Mouse (Mus musculus) spleen, postnatal 4 days (tissue): Measurements from ENCODE around the gene Tnpo1.

Experiments used
- DNase-seq, 2 experiments: peaks; one replicate each; pipeline ENCODE4 v3.0.0; 2022; ENCODE audit warnings: low spot score in 2 of 2

The Tnpo1 gene

DNA sequence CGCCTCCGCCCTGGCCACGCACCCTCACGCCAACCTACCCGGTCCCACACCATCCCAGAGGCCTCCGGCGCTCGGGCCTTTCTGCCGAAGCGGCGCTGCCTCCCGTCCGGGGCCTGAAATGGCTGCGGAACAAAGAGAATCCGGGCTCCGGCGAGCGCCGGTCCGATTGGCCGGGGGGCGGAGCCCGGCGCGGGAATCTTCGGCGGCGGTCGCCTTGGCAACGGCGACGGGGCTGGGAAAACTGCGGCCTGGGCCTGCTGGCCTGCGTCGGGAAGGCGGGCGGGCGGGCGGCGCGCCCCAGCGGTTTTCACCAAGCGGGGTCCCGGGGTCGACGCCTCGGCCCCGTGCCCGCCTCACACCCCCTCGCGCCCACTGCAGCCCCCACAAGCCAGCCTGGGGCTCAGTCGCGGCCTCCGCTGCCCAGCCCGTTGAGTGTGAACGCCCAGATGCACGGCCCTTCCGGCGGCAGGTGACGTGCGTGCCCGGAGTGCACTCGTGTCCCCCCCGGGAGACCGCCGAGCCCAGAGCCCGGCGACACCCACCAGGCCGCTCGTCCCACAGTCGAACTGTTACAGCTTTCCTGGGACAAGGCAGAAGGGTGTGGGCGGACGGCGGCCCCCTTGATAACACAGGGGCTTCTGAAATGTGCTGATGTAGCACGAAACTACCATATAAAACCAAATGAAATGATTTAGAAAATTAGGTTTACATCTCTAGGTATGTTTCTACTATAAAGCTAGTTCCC lies at the start of gene Tnpo1:
TSS of gene Tnpo1 (minus strand) at position 172 of the 745 bp plus-strand sequence.
- peak; percentile 90 to 94 for DNase-seq

DNA sequence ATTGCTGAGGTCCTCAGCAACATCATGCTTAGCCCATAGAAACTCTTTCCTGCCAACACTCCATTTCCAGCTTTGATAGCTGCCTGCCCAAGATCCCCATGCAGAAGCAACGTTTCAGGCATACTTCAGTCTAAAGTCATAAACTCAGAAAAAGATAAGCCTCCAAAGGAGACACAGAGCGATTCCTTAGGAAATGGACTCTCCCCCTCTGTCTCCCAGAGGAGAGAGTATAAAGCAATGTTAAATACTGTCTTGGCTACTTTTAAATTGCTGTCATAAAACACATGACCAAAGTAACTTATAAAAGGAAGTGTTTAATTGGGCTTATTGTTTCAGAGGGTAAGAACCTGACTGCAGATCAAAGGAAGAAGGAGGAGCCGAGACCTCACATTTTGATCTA lies 45.9 kb upstream of the Tnpo1 start:
- no peak for DNase-seq

DNA sequence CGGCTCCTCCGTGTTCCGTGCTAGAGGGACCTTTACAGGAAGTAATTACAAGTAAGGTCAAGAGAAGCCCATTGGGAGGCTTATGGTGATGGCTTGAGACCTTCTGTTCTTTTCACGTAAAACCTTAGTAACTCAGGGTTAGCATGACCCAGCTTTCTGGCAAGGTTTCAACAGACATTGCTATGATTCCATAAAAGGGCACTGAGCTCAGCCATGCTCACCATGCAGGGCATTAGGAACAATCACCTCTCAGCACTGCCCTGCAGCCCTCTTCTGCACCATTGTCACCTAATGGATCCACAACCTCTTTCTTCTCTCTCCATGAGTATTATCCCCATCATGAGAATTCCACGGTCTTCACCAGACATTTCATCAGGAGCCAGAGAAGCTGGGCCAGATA lies 45.5 kb upstream of the Tnpo1 start:
- no peak for DNase-seq

DNA sequence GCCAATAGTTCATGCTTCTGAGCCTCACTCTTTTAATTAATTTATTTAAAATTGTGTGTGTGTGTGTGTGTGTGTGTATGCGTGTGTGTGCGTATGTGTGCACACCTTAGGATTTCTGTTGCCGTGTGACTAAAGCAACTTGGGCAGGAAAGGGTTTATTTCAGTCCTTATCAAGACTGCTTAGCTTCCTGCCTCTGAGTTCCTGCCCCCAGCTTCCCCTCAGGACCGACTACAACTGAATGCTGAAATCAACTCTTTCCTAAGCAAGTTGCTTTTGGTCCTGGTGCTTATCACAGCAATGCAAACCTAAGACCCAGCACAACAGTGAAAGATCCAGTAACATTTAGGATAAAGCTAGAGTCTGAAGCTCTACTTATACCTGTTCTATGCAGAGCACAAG lies 42.3 kb upstream of the Tnpo1 start:
- no peak for DNase-seq

DNA sequence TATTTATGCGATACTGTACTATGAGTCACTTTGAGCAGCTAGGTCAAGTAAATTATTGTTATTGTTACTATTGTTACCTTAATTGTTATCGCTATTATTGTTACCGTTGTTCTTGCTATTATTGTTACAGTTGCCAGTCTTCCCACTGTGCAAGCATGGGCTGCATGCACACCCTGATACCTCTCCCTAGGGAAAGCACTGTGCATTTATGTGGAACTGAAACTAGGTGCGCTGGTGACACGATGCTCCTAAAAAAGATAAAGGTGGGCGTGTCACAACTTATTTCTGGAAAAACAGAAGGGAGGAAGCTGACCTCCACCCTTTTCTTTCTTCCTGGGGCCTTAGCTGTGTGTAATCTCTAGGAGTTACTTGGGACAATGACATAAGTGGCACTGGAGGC lies 41.8 kb upstream of the Tnpo1 start:
- no peak for DNase-seq

DNA sequence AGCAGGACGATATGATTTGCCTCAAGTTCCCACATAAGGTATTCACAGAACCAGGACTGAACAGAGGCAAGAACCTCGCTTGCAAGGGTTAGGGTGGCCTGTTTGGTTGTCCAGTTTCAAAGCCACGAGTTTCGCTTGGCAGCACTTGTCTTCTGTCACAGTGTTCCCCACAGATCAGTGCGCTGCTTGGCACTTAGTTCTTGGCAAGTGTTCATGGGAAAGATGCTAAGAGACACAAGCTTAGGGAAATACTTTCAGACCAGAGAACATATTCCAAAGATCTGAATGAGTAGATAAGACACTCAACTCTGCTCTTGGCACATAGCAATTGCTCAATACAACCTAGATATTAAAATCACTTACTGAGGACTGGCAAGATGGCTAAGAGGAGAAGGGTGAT lies 40.4 kb upstream of the Tnpo1 start:
- no peak for DNase-seq

DNA sequence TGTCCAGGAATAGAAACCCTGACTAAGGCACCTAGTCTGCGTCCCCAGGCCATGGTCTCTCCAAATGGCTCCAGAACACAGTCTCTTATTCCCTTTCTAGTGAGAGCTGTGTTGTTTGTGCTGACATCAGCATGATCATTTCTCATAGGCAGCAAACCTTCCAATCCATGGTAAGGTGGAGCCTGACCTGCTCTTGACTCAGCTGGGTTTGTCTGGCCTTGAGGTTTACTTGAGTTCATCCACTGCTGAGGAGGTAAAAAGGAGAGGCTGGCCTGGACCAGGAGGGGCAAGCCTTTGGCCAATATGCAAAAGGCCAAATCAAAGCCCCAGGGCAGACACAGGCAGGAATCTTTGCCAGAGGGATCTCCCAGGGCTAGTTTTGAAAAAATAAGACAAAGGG lies 37.4 kb upstream of the Tnpo1 start:
- DNase-seq: no peak

DNA sequence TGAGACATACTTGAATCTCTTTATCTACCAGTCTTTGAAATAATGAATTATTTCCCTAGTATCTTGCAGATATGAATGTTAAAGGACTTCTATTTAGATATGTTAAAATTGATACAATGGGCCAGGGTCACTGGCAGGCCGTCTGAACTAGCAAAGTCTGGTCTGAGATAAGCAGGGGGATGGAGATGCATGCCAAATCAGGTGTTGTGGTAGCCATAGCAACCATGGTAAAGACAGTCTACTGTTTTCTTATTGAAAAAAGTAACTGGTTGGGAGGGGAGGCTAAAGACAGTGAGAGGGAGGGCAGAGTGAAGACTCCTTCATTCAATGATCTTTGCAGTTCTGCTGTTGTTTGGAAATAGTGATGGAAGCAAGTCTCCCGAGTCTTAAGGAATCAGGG lies 32.0 kb upstream of the Tnpo1 start:
- no peak for DNase-seq

DNA sequence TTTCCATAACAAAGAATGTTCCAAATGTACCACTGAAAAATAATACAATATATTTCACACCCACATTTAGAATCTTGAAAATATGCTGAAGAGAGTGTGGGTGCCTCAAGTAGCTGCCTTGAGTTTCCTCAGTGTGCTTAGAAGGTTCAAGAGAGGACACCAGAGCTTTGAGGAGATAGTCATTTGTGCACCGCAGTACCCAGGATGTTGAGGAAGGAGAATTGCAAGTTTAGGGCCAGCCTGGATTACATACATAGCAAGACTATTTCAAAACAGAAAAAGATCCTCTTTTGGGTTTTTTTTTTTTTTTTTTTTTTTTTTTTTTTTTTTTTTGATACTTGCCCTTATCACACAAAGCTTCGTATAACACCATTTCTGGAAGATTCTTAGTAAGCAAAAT lies 30.0 kb upstream of the Tnpo1 start:
- no peak for DNase-seq

DNA sequence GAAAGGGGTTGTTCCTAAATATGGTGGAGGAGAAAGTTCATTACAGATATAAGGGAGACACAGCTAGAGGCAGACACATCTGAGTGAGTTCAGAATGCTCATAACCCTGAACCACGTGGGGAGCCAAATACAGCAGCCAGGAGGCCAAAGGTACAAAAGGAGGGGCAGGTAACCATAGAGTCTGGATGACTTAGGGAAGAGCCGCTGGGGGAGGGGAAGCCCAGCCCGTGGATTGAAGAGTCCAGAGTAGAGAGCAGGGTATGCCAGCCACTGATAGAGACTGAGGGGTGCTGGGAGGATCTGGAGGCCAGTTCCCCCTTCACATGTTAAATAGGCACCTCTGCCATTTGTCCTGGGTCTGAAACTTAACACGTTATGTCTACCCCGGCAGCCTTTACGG lies 29.5 kb upstream of the Tnpo1 start:
- no peak for DNase-seq

DNA sequence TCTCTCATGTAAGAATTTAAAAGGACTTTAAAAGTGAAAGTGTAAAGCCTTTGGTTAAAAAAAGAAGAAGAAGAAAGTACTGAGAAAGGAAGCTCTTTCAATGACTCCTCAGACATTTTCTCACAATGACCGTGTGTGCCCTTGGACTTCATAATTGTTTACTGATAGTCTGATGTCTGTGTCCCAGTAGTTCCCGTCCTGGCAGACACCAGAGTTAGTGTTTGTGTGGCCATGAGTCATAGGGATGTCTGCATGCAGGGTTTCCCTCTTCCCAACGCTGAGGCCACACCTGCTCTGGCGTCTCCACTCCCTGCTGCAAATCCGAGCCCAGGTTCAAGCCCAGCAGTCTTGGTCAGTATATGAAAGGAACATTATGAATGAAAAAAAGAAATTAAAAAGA lies 29.0 kb upstream of the Tnpo1 start:
- DNase-seq: no peak

DNA sequence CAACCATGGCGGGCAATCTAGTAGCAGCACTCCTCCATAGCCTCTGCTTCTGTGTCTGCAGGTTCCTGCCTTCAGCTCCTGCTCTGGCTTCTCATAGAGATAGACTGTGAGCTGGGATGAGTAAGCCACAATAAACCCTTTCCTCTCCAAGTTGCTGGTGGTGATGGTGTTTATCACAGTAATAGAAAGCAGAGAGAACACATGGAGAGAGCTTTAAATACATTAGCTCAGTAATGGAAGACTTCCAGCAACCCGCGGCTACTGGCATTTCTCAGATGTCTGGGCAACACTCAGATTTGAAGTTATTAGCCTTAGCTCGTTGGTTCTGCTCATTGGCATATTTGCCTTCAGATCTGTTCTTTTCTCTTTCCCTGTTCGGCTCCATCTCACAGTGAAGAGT lies 27.6 kb upstream of the Tnpo1 start:
- DNase-seq: no peak

DNA sequence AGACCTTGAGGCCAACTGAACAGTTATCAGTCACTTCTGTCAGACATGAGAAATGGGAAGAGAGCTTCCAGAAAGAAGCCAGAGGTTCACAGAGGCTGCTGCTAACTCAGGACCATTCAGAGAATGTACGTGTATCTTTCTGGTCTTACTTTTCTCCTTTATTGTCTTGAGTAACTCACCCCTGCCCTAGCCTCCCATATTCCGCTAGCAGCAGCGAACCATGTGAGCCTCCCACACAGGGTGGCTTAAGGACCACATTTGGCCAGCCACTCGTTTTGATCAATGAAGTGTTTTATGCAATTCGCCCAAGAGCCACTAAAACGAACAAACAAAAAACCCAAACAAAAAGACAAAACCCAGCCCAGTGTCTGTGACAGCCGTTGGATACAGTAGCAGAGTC lies 25.8 kb upstream of the Tnpo1 start:
- DNase-seq: no peak

DNA sequence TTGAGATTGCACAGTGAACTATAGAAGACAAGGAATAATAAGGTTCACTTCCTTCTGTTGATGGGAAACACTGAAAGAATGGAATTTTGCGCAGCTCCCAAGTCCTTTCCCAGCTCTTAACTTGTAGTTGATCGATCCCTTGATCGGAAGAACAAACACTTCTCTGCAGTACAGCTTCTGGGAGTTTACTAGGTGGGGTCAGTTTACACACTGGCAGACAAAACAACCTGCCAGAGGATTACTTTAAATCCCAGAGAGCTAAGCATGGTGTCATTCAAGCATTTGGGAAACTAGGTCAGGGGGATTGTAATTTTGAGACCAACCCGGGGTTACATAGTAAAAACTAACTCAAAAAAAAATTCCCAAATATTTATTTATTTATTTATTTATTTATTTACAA lies 22.0 kb upstream of the Tnpo1 start:
- no peak for DNase-seq

DNA sequence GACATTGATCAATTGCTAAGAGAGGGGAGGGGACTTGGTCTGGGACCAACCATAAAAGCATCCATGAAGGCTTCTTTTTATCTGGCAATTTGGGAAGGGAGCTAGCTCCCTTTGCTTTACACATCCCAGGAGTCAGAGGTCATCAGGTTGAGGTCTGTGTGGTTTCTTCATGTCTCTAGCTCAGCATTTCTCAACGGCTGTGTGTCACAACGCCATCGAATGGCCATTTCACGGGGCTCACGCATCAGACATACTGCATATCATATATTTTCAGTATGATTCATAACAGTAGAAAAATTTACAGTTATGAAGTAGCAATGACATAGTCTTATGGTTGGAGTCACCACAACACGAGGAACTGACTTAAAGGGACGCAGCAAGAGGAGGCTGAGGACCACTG lies 20.2 kb upstream of the Tnpo1 start:
- DNase-seq: no peak

DNA sequence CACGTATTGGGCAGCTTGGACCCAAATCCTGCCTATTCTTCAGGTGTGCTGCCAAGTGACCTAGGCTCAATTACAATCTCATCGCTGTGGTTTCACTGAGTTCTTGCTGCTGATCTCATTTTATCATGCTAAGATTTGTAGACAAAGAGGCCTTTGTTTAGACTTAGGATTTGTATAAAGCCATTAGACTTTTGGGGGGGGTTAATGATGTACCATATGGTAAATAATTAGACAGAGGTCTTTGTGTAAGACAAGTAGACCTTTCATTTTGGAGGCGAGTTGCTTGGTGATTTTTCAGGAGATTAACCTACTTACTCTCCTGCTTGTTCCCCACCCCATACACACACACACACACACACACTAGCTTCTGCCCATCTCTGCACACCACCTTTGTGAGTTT lies 19.7 kb upstream of the Tnpo1 start:
- no peak for DNase-seq

DNA sequence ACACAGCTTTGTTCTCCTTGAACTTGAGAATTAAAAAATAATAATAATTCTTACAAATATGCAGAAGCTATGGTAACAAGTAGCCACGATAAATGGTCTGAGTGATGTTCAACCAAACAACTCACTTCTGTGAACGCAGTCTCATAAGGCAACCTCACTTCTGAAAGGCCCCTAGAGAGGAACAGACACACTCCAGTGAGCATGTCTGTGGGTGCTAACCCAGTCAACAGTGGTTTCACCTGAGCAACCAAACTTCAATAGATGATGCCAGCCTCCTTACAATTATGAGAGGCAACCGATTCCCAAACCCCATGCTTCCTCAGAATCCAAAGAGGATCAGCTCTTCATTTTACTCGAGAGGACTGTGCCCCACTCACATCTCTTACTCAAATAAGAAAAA lies 19.2 kb upstream of the Tnpo1 start:
- no peak for DNase-seq

DNA sequence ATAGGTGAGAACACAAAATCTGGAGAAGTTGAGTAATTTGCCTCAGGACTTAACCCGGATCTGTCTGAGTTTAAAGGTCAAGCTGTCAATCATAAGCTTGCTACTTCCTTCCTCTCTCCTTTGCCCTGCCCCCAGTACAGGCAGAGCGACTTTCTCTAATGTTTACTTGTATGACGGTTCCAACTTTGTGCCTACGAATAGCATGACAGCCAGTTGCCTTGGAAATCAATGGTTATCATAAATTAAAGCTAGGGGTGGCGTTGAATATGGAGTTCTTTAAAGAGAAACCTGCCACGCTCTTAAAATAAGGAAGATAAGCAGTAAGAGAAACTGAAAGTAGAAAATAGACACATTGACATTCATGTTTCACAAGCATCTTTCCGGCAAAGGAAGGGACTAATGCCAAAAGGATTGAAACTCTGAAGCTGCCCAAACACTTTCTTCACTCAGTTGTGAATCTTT lies 18.5 kb upstream of the Tnpo1 start:
- DNase-seq: peak in 1 of 2 experiments; percentile 20

DNA sequence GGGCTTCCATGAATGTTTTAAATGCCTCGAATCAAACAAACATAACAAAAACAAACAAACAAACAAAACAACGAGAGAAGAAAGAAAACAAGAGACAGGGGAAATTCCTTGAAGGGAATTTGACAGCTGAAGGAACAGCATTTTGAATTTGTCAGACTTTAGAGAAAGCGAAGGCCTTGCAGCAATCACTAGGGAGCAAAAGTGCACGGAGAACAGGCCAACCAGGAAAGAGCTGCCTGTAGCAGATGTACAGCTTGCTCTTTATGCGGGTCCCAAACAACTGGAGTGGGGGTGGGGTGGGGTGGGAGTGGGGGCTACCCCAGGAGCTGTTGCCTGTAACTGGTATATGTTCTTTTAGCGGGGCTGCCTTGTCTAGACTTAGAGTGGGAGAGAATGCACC lies 16.2 kb upstream of the Tnpo1 start:
- no peak for DNase-seq

DNA sequence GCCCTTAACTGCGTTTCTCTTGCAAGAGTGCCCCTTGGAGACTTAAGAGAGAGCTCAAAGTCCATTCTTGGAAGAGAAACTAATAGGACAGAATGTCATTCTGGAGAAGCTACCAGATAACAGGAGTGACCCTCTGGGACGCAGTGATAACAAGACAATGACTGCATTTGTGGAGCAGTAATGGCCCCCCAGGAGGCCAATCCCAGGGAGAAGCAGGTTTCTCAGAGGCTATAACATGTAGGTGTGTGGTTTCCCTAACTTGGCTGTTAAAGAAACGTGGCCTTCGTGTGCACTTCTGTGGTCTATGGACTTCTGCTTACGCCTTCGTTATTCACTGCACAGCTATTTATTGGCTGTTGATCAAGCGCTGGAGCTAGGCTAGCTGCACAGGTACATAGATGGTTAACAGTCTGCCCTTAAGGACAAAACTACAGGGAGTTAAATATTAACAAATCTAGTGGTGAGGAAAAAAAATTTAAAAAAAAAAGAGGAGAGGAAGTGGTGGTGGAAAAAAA lies 15.7 kb upstream of the Tnpo1 start:
- no peak for DNase-seq

DNA sequence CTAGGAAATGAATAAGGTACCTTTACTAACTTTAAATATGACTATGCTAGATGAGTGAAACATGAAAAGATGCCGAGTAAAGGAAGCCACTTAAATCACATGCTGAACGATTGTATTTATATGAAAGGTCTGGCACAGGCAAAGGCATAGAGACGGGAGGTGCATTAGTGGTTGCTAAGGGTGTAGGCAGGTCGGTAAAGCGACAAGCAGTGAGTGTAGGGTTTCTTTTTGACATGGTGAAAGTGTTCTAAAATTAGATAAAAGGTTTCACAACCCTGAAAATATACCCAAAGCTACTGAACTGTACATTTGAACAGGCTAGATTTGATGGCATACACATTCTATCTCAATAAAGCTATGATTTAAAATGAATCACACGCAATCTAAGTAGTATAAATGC lies 10.9 kb upstream of the Tnpo1 start:
- no peak for DNase-seq

DNA sequence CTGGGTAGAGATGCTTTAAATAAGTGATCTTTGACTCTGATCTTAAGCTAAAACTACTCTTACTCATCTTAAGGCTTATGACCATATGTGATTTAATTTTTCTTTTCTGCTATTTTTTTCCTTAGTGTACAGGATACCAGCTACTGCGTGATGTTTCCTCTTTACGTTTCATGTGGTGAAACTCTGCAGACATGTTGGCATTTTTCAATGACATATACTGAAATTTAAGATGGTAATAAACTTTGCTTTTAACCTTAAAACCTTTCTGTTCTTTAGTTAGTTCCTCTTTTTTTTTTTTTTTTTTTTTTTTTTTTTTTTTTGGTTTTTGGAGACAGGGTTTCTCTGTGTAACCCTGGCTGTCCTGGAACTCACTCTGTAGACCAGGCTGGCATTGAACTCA lies 2.7 kb upstream of the Tnpo1 start:
- no peak for DNase-seq

DNA sequence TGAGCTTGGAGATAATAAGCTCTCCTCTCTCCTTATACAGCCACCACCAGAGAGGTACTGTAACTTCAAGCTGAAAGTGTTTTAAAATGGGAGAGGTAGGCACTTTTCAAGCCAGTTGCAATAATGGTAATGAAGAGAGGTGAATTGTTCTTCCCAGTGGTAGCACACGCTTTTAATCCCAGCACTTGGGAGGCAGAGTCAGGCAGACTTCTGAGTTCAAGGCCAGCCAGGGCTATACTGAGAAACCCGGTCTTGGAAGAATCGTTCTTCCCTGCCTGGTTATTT lies 716 bp upstream of the Tnpo1 start:
- DNase-seq: no peak

DNA sequence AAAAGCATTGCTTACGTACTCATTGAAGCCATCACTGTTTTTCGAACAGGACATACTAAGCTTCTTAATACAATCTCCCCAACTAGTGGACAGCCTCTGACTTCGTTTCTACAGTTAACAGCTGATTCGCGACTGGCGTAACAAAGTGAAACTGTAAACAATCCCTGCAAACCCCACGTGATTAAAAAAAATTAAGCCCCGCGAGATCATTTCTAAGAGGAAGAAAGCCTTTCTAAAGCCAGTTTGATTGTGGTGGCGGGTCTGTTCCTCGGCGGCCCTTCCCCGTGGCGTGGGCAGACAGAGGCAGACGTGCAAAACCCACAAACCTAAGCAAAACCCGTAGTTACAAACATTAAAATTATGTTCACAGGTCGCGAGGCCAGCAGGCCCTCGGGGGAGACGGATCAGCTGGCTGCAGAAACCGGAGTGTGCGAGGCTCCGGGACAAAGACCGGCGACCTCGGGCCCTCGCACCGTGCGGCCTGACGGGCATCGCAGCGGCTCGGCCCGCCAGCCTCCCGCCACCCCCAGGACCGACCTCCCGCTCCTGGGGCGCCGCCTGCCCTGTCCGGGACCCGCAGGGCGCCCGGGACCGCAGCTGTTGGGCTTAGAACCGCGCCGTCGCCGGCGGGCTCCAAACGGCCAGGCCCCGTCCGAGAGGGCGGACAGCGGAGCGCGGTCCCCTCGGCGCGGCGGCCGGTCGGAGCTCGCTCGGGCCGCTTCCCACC lies 535 bp downstream of the Tnpo1 start:
- DNase-seq: peak; percentile 50 to 81
